Mouse (Mus musculus) liver, adult 2 months (tissue): Measurements from ENCODE around the gene Pbp2. TPM values are rescaled to one million over a fixed set of nuclear protein-coding genes. Genes with fewer than 3 reads are reported as not detected.

ENCODE experiments used
- DNase-seq: peaks from one replicate; pipeline ENCODE4 v3.0.0-alpha.2; 2011; ENCODE audit warnings: low read depth, low spot score; ENCODE audit errors: extremely low read depth
- H3K27ac ChIP-seq: fragments of 200-500 bp; replicated peaks from 2 replicates; pipeline ENCODE4 v1.5.1; 2012; ENCODE audit warnings: low read depth, mild to moderate bottlenecking, control low read depth, inconsistent platforms, low read length; ENCODE audit not compliant: insufficient read depth
- H3K27me3 ChIP-seq: fragments of 200-500 bp; 2 replicates; pipeline ENCODE4 v1.6.1; 2012; ENCODE audit warnings: mild to moderate bottlenecking, moderate library complexity, low read length, inconsistent platforms; ENCODE audit not compliant: control insufficient read depth, insufficient read depth
- H3K36me3 ChIP-seq: fragments of 200-500 bp; 2 replicates; pipeline ENCODE4 v1.6.1; 2012; ENCODE audit warnings: low read length, inconsistent platforms; ENCODE audit not compliant: control insufficient read depth, insufficient read depth
- H3K4me1 ChIP-seq: fragments of 200-500 bp; 2 replicates; pipeline ENCODE4 v1.6.1; 2011; ENCODE audit warnings: low read length; ENCODE audit not compliant: control insufficient read depth, insufficient read depth
- H3K4me3 ChIP-seq: fragments of 200-500 bp; 2 replicates; pipeline ENCODE4 v1.5.1; 2011; ENCODE audit warnings: low read depth, mild to moderate bottlenecking, control low read depth, low read length, moderate library complexity; ENCODE audit not compliant: insufficient read depth
- H3K79me2 ChIP-seq: fragments of 200-500 bp; 2 replicates; pipeline ENCODE4 v1.6.1; 2012; ENCODE audit warnings: inconsistent platforms, mild to moderate bottlenecking, low read length, moderate library complexity; ENCODE audit not compliant: control insufficient read depth, insufficient read depth
- H3K9ac ChIP-seq: fragments of 200-500 bp; 2 replicates; pipeline ENCODE4 v1.6.1; 2012; ENCODE audit warnings: low read depth, mild to moderate bottlenecking, control low read depth, inconsistent platforms, low read length
- CTCF ChIP-seq: fragments of 200-500 bp; IDR thresholded peaks from 2 replicates; pipeline ENCODE4 v1.5.1; 2011; ENCODE audit warnings: low read depth, low read length, control low read depth
- POLR2A ChIP-seq: fragments of 200-500 bp; IDR thresholded peaks from 2 replicates; pipeline ENCODE4 v1.6.1; 2011; ENCODE audit warnings: low read length, control low read depth; ENCODE audit not compliant: insufficient read depth; ENCODE audit errors: extremely low read depth
- WGBS: fragments of 180-500 bp; shearing (Covaris S2); methylation state at CpG from one replicate; pipeline ENCODE4 v1.1.7; 2018; 5-methylcytosine and 5-hydroxymethylcytosine counted together
- polyA plus RNA-seq: library from polyadenylated mRNA; depleted of rRNA; stranded (reverse); fragments of >200 nt; gene quantifications from 2 replicates; pipeline ENCODE4 v1.2.3, GENCODE M21; 2012
- total RNA-seq: library from RNA; depleted of rRNA; stranded (reverse); fragments of >200 nt; gene quantifications from 2 replicates; pipeline ENCODE4 v1.2.3, GENCODE M21; 2014

The Pbp2 gene
- total and polyA plus RNA-seq, 2 experiments, result not detected

GRCm38 (mm10) chr6:135312038-135312437 is 1.8 kb upstream of the Pbp2 start:
- no peaks in the 10 kb centered on the region for H3K36me3 ChIP-seq
- H3K4me1 ChIP-seq, result no peaks in the 10 kb centered on the region
- no peaks in the 10 kb centered on the region for H3K27me3 ChIP-seq
- no peaks in the 10 kb centered on the region for H3K79me2 ChIP-seq
- H3K4me3 ChIP-seq, result no peak overlapping the region
- H3K27ac ChIP-seq, result no peak overlapping the region
- TF ChIP-seq POLR2A (no peak), CTCF (no peak)
- DNase-seq, result no peak
- WGBS, result 84% methylated on average over 5 of the region's 5 CpGs
- no peak overlapping the region for H3K9ac ChIP-seq

- H3K79me2 ChIP-seq, result no peaks in the 10 kb centered on the region
- no peak overlapping the region for H3K9ac ChIP-seq
- H3K27ac ChIP-seq, result no peak overlapping the region
- no peaks in the 10 kb centered on the region for H3K27me3 ChIP-seq
- no peak overlapping the region for H3K4me3 ChIP-seq
- no peak for DNase-seq
- no peak for TF ChIP-seq POLR2A
- no peak for TF ChIP-seq CTCF
- WGBS, result 74% methylated on average over 7 of the region's 7 CpGs
- H3K36me3 ChIP-seq, result no peaks in the 10 kb centered on the region
- 0 out of 2 replicates have a peak, but pooled peaks cover 3% of the 10 kb centered on the region for H3K4me1 ChIP-seq
Measured at GRCm38 (mm10) chr6:135304576-135305260, 5.5 kb downstream of the Pbp2 start.

- Histone ChIP-seq H3K79me2 (no peaks in the 10 kb centered on the region), H3K4me1 (0 out of 2 replicates have a peak, but pooled peaks cover 3% of the 10 kb centered on the region), H3K4me3 (no peak overlapping the region), H3K27me3 (no peaks in the 10 kb centered on the region), H3K27ac (no peak overlapping the region), H3K36me3 (no peaks in the 10 kb centered on the region), H3K9ac (no peak overlapping the region)
- 26% methylated on average over 10 of the region's 10 CpGs for WGBS
- TF ChIP-seq CTCF, result no peak
- no peak for TF ChIP-seq POLR2A
- DNase-seq, result peak; percentile 67
Measured at GRCm38 (mm10) chr6:135302421-135303125, 7.6 kb downstream of the Pbp2 start.

GRCm38 (mm10) chr6:135300469-135300868 is 9.7 kb downstream of the Pbp2 start:
- no peak for DNase-seq
- Histone ChIP-seq H3K27ac (no peak overlapping the region), H3K4me3 (no peak overlapping the region), H3K9ac (no peak overlapping the region), H3K36me3 (no peaks in the 10 kb centered on the region), H3K27me3 (no peaks in the 10 kb centered on the region), H3K79me2 (no peaks in the 10 kb centered on the region), H3K4me1 (0 out of 2 replicates have a peak, but pooled peaks cover 3% of the 10 kb centered on the region)
- WGBS, result 86% methylated on average over 4 of the region's 4 CpGs
- TF ChIP-seq POLR2A (no peak), CTCF (no peak)

- Histone ChIP-seq H3K79me2 (no peaks in the 10 kb centered on the region), H3K4me3 (no peak overlapping the region), H3K27me3 (no peaks in the 10 kb centered on the region), H3K36me3 (no peaks in the 10 kb centered on the region), H3K27ac (no peak overlapping the region), H3K4me1 (0 out of 2 replicates have a peak, but pooled peaks cover 3% of the 10 kb centered on the region), H3K9ac (no peak overlapping the region)
- DNase-seq, result no peak
- TF ChIP-seq CTCF, result no peak
- WGBS, result 72% methylated on average over 7 of the region's 7 CpGs
Measured at GRCm38 (mm10) chr6:135299024-135299550, 11.1 kb downstream of the Pbp2 start.
